Mouse (Mus musculus): Measurements from ENCODE around the gene Pde6c. TPM values are rescaled to one million over a fixed set of nuclear protein-coding genes. Genes with fewer than 3 reads are reported as not detected.

Pde6c gene
- polyA plus RNA-seq (2012; rRNA removed; ENCODE audit: low replicate concordance), result not detected in 2 replicates

DNA sequence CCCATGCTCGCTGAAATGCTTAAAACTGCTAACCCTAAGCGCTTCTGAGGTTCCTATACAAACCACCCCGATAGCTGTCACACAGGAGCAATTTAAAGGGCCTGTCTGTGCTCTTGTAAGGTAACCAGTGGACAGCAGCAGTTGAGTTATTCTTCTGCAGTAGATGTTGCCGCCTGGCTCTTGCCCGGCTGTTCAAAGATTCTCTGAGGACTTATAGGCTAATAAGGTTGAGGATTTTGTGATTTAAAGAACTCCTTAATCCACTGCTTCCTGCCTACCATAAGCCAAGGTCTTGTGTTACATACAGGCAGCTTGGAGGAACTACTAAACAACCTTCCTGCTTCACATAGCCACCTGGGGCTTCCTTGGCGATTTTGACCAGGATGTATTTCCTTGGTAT lies at the start of gene Pde6c:
TSS of gene Pde6c (plus strand) at position 301 of the 400 bp plus-strand sequence.

DNA sequence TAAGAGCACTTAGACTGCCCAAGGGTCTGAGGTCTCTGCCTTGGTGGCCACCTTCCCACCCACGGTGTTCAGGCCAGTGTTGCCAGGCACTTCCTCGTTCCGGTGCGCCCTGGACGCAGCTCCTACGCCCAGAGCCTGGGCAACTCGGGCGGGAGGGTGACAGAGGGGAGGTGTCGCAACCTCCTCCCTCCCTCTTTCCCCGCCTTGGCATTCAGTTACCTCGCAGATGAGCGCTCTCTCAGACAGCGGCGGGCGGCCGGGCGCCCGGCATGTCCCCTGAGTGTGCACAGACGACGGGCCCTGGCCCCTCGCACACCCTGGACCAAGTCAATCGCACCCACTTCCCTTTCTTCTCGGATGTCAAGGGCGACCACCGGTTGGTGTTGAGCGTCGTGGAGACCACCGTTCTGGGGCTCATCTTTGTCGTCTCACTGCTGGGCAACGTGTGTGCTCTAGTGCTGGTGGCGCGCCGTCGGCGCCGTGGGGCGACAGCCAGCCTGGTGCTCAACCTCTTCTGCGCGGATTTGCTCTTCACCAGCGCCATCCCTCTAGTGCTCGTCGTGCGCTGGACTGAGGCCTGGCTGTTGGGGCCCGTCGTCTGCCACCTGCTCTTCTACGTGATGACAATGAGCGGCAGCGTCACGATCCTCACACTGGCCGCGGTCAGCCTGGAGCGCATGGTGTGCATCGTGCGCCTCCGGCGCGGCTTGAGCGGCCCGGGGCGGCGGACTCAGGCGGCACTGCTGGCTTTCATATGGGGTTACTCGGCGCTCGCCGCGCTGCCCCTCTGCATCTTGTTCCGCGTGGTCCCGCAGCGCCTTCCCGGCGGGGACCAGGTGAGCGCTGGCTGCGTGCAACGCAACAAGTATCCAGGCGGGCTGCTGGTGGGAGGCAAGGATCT lies 35.5 kb upstream of the Pde6c start, which contains the start of gene Ffar4:
TSS of gene Ffar4 (plus strand) at position 214 of the 901 bp plus-strand sequence.

DNA sequence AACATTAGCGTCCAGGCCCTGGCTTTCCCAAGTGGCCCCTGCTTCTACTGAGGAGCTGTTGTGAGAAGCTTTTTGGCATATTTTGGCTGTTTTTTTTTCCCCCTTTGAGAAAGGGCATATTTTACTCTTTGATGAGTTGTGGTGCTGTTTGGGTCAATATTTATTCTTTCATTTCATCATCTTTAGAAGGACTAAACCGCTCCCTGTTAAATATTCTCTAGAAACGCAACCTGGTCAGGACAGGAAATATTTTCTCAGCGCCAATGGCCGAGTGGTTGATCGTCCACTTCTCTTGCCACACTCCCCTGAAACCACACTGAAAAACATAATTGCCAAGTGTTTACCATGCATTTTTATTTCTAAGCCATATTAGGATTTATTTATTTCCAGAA lies 7.4 kb upstream of the Pde6c start, which contains the start of gene Rbp4:
TSS of gene Rbp4 (minus strand) at position 63 of the 392 bp plus-strand sequence.

DNA sequence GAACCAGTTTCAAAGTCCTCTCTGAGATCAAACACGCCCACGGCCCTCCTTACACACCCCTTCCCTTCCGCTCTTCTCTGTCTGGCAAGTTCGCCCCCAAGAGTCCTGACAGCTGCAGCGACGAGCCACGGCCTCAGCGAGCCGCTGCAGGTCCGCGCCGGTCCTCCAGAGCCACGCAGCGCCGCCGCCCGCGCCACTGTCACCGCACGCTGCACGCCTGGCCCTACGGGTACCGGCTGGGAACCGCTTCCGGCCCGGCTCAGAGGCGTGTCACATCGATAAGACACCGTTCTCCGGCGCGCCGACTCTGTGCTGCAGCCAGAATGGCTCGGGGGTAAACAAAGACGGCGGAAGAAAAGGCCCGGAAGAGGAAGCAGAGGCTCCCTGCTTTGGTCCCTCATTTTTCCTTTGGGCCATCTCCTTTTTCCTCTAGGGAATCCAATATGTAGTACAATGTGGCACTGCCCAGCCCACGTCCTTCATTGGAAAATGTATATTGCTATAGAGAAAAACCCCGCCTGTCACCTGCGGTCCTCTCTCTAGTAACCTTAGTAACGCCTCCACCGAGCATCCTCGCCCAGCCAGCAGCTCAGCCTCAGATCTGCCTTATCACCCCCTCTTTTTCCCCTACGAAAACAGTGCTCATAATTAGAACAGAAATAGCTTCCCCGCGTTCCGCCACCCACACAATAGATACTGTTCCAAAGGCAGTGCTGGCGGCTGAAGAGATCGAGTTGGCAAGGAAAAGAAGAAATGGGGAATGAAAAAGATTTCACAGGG lies 91.5 kb downstream of the Pde6c start, which contains the start of gene Fra10ac1:
TSS of gene Fra10ac1 (minus strand) at position 252 of the 780 bp plus-strand sequence.

Other genes starting within 250 kb of the Pde6c start
- gene Myof, start 89.2 kb upstream of the Pde6c start, polyA plus RNA-seq (2012; rRNA removed; ENCODE audit: low replicate concordance), result 23.7 and 55.1 TPM in 2 replicates
- gene Cep55, start 77.8 kb upstream of the Pde6c start, polyA plus RNA-seq (2012; rRNA removed; ENCODE audit: low replicate concordance), result 0.43 and 3.3 TPM in 2 replicates
- 21.4 and 53.5 TPM in 2 replicates for gene Ffar4, start 35.7 kb upstream of the Pde6c start, polyA plus RNA-seq (2012; rRNA removed; ENCODE audit: low replicate concordance)
- gene Rbp4, start 7.5 kb upstream of the Pde6c start, polyA plus RNA-seq (2012; rRNA removed; ENCODE audit: low replicate concordance), result 474 and 1,586 TPM in 2 replicates
- 3.5 and 5.3 TPM in 2 replicates for gene Fra10ac1, start 91.4 kb downstream of the Pde6c start, polyA plus RNA-seq (2012; rRNA removed; ENCODE audit: low replicate concordance)
- gene Lgi1, start 131.8 kb downstream of the Pde6c start, polyA plus RNA-seq (2012; rRNA removed; ENCODE audit: low replicate concordance), result 0.57 and 0.62 TPM in 2 replicates

All from subcutaneous adipose tissue, adult 2 months (tissue).